Comparison of ENCODE assay signal across 20 mouse cellular contexts in genomic region chr1:30908797-30909196, GRCm38 (mm10).
"Had no signal": no experiment of that assay in that cellular context is flagged by ENCODE, and none has a peak within 500 bp of the region (broad histone marks: within the 10 kb centered on the region; RNA-seq: fewer than 3 reads in every experiment).

No protein-coding gene starts in this region.

- H3K27ac ChIP-seq: limb, embryonic 10.5 days; limb, embryonic 13.5 days; liver, embryonic 12.5 days; liver, embryonic 15.5 days; midbrain, embryonic 12.5 days; midbrain, embryonic 15.5 days; neural tube, embryonic 12.5 days; neural tube, embryonic 15.5 days; stomach, embryonic 15.5 days had no signal

- H3K27me3 ChIP-seq: limb, embryonic 13.5 days; liver, embryonic 12.5 days; liver, embryonic 15.5 days; midbrain, embryonic 12.5 days; midbrain, embryonic 15.5 days; neural tube, embryonic 12.5 days; neural tube, embryonic 15.5 days; stomach, embryonic 15.5 days had no signal

- H3K4me1 ChIP-seq: limb, embryonic 10.5 days; limb, embryonic 13.5 days; liver, embryonic 12.5 days; liver, embryonic 15.5 days; midbrain, embryonic 12.5 days; midbrain, embryonic 15.5 days; neural tube, embryonic 12.5 days; neural tube, embryonic 15.5 days; stomach, embryonic 15.5 days had no signal

- H3K4me2 ChIP-seq: limb, embryonic 13.5 days; liver, embryonic 12.5 days; liver, embryonic 15.5 days; midbrain, embryonic 12.5 days; midbrain, embryonic 15.5 days; neural tube, embryonic 12.5 days; neural tube, embryonic 15.5 days; stomach, embryonic 15.5 days had no signal

- H3K9me3 ChIP-seq: limb, embryonic 10.5 days; limb, embryonic 13.5 days; liver, embryonic 12.5 days; liver, embryonic 15.5 days; midbrain, embryonic 12.5 days; midbrain, embryonic 15.5 days; neural tube, embryonic 12.5 days; neural tube, embryonic 15.5 days; stomach, embryonic 15.5 days had no signal

- H3K4me3 ChIP-seq: limb, embryonic 10.5 days; limb, embryonic 13.5 days; liver, embryonic 12.5 days; liver, embryonic 15.5 days; midbrain, embryonic 12.5 days; midbrain, embryonic 15.5 days; neural tube, embryonic 12.5 days; neural tube, embryonic 15.5 days; stomach, embryonic 15.5 days had no signal

- H3K36me3 ChIP-seq: limb, embryonic 10.5 days; limb, embryonic 13.5 days; liver, embryonic 12.5 days; liver, embryonic 15.5 days; midbrain, embryonic 12.5 days; midbrain, embryonic 15.5 days; neural tube, embryonic 12.5 days; neural tube, embryonic 15.5 days; stomach, embryonic 15.5 days had no signal

- H3K9ac ChIP-seq: limb, embryonic 13.5 days; liver, embryonic 12.5 days; liver, embryonic 15.5 days; midbrain, embryonic 12.5 days; midbrain, embryonic 15.5 days; neural tube, embryonic 12.5 days; neural tube, embryonic 15.5 days; stomach, embryonic 15.5 days had no signal

- DNase-seq: kidney, adult 9 months; kidney, postnatal 14 days; kidney, postnatal 4 days; liver; lung, adult 18-20 months; lung, postnatal 10 days; lung, postnatal 4 days; right cerebral cortex, adult 18-20 months; right cerebral cortex, postnatal 25 days; spleen, adult 18-20 months; thymus, postnatal 25 days had no signal

- ATAC-seq: liver, embryonic 12.5 days; midbrain, embryonic 15.5 days had no signal
